Mouse (Mus musculus): Measurements from ENCODE around the gene Nhlrc2. TPM values are rescaled to one million over a fixed set of nuclear protein-coding genes. Genes with fewer than 3 reads are reported as not detected.
"Not testable (repeated sequence)": the region's sequence is repeated elsewhere in the genome, so short reads cannot be mapped to it uniquely, and the experiment has no call there.

Nhlrc2 gene
- 10 to 100 TPM; 16.1 to 19.1 TPM for total RNA-seq (2021)
- long read RNA-seq, experiment 1, full-length matches to known transcripts, result 9 of 16 reads
- long read RNA-seq, experiment 1, partial matches to known transcripts, result 3 of 16 reads
- long read RNA-seq, experiment 1, other reads (novel, unspliced or antisense), result 4 of 16 reads
- long read RNA-seq, experiment 2, full-length matches to known transcripts, result 3 of 9 reads
- long read RNA-seq, experiment 2, partial matches to known transcripts, result 1 of 9 reads
- long read RNA-seq, experiment 2, other reads (novel, unspliced or antisense), result 5 of 9 reads

DNA sequence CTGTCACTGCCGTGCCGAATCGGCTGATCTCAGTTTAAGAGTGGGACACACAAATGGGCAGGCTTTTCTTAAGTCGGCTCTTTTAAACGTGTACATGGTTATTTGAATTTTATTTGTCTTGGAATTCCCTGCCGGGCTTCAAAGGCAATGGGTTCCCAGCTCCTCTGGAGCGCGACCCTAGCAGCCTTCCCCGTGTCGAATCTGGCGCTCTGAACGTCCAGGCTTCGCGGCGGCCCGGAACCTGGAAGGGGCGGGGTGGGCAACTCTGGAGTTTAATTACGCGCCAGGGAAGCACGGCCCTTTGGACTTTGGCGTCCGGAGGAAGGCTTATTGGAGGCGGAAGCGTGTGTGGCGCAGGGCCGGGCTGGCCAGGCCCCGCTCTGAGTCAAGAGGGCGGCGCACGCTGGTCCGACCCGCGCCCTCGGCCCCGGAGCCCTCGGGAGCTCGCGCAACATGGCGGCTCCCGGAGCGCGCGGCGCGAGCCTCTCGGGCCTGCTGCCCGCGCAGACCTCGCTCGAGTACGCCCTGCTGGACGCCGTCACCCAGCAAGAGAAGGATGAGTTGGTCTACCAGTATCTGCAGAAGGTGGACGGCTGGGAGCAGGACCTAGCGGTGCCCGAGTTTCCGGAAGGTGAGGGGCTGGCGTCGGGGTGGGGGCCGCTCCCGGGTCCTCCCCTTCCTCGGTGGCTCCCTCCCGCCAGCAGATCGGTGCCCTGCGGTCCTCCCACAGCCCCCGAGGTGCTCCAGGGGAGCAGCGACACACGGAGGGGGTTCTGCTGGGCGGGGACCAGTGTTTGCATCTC is at the start of gene Nhlrc2:
TSS of gene Nhlrc2 (plus strand) at position 32 of the 803 bp plus-strand sequence.
- DNase-seq, result peak; percentile 91

DNA sequence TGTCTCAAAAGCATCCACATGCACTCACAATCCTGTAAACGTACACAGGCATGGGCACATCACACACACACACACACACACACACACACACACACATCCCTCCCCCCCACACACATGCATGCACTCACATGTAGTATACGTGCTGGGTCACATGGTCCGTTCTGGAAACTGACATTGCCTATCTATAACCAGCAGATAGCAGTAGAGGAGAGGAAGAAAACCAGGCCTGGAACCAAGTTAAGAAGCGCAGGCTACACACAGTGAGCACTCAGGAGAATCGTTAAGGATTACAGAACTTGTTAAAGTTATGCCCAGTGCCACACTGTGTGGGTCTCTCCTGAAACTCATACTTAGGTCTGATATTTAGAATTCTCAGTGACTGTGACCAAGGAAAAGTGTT is 45.0 kb upstream of the Nhlrc2 start:
- not testable (repeated sequence) for DNase-seq

- not testable (repeated sequence) for DNase-seq
These were observed 44.5 kb upstream of the Nhlrc2 start for GRCm38 (mm10) chr19:56503525-56503924.

DNA sequence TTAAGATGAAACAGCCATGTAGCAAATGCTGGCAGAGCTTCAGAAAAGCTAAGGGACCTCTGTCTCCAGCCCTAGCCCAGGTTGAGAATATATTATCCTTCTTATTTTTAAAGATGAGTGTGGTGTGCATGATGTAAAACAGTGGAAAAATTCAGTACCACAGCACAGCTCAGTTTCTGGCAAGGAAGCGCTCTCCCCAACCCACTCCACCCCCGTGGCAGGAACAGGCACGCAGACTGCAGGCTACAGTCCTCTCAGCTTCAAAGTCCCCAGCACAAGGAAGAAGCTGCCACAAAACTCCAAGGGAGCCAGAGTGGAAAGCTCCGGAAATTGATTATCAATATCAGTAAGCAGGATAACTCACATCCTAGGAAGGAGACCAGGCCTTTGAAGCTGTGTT is 36.9 kb upstream of the Nhlrc2 start:
- not testable (repeated sequence) for DNase-seq

DNA sequence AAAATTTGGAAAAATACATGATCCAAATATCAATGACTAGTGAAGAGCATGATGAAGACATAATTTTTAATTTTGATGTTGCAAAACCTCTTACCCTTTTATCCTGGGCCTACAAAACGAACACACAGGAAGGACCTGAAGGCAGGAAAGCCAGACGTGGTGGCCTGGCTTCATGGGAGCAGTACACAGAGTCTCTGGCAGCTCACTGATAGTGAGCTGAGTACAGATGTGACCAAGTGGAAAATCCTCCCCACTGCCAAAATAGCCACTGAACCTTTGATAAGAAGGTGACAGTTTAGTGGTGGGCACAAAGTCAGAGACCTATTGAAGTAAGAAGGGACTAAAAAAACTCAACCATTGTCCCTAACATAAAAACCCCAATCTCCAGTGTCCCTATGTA is 34.5 kb upstream of the Nhlrc2 start:
- not testable (repeated sequence) for DNase-seq

GRCm38 (mm10) chr19:56519408-56519807 is 28.7 kb upstream of the Nhlrc2 start:
- not testable (repeated sequence) for DNase-seq

DNA sequence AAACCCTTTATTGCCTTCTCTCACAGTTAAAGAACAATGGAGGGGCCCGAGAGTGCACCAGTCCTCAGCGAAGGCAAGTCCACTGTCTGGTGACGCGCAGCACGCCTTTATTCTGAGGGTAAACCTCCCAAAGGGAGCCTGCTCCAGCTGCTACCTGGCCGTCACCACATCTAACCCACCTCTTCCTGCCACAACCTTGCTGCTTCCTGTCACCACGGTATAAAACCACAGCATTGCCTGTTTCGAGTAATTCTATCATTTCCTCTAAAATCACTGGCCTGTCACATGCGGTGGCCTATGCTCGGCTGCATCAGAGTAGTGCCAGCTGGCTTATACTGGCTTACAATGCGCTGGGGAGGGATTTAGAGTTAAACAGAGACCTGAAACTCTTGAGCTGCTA is 17.5 kb upstream of the Nhlrc2 start:
- DNase-seq, result not testable (repeated sequence)

DNA sequence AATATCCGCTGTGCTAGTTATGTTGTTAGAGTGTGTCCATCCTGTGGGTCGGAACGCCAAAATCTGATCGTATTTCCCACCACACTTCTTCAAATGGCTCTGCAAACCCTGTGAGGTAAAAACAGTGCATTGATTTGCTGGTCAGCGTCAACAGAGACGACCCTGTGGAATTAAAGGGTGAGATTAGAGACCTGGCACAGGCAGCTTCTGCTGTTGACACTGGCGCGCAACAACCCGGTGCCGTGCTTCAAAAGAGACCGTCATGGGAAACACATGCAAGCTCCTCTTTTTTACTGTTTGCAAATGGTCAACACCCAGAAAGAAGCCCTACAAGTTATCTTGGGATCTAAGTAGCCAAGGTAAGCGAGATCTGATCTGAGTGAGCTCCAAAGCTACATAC is 16.8 kb upstream of the Nhlrc2 start:
- no peak for DNase-seq

GRCm38 (mm10) chr19:56533291-56534071 is 14.6 kb upstream of the Nhlrc2 start:
- no peak for DNase-seq

- no peak for DNase-seq
These were observed 13.7 kb upstream of the Nhlrc2 start for GRCm38 (mm10) chr19:56534337-56534736.

DNA sequence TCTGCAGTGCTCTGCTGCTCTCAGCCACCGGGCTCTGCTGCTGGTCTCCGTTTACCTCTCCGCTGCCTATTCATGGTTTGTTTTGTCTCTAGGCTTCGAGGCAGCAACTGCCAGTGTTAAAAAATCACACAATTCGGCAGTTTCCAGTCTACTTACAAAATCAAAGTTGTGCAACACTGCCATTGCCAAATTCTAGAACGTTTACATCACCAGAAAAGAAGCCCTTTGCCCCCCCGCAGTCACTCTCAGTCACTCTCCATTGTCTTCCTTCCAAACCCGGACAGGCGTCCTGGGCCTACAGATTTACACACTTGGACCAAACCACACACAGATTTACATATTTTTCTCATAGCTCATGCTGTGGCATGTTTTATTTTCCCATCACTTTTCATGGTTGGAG is 13.0 kb upstream of the Nhlrc2 start:
- DNase-seq, result peak; percentile 59

GRCm38 (mm10) chr19:56535765-56536164 is 12.3 kb upstream of the Nhlrc2 start:
- no peak for DNase-seq

- DNase-seq, result no peak
These were observed 4.7 kb upstream of the Nhlrc2 start for GRCm38 (mm10) chr19:56543320-56543719.

- DNase-seq, result no peak
These were observed 3.2 kb upstream of the Nhlrc2 start for GRCm38 (mm10) chr19:56544681-56545388.

- DNase-seq, result no peak
These were observed 2.0 kb upstream of the Nhlrc2 start for GRCm38 (mm10) chr19:56546031-56546430.

DNA sequence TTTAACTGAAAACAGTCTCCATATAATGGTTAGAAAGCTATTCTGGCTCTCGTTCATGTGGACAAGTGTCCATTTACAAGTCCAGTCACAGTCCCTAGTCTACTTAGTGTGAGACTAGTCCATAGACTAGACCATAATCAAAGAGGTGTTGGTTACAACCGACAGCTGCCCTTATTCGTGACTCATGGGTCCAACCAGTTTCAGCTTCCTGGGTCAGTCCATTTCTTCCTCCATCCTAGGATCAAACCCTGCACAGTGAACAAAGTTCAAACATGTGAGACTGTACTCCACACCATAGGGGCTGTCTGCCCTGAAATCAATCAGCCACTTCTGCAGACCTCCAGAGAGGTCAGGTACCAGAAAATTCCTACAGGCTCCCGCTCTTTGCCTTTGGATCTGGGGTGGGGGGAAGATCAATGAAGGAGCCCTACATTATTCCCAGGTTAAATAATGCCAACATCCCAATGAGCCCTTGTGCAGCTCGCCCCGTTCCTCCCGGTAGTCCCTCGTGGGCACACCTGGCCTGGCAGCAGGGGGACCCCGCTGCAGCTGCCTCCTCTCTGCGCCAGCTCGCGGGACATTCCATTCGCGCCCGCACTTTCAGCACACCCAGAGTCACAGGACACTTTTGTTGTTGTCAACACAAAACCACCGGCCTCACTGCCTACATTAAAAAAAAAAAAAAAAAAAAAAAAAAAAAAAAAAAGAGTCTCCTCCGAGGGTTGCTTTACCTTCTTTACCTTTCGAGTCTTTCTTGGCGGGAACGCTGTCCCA is 418 bp upstream of the Nhlrc2 start, which contains the start of gene Dclre1a:
TSS of gene Dclre1a (minus strand) at position 767 of the 774 bp plus-strand sequence.
- peak; percentile 80 for DNase-seq

DNA sequence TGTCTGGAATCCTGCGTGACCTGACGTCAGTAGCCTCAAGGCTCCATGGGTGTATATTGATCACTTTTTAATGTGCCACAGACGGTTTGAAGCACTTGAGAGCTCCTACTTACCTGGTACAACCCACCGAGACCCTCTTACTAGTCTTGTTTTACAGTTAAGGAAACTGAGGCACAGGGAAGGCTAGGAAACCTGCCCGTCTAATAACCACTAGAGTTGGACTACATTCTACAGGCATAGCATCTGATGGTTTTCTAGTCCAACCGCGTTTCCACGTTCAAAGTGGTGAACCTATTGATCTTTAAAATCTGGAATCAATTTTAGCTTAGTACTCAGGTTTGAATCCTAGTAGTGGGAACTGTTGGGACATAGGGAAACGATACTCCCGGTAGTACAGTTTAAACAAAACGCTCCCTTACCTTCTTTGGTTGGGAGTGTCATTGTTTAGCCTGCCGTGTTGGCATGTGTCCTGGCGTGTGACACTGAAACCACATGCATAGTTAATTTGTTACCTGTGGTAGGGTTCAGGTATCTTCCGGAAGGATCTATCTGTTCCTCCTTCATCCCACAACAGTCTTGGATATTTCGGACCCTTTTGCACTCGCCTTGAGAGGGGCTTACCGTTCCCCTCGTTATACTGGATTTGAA is 1.1 kb downstream of the Nhlrc2 start:
- DNase-seq, result no peak

GRCm38 (mm10) chr19:56553177-56553576 is 5.1 kb downstream of the Nhlrc2 start:
- no peak for DNase-seq

GRCm38 (mm10) chr19:56555972-56556371 is 7.9 kb downstream of the Nhlrc2 start:
- peak; percentile 54 for DNase-seq

GRCm38 (mm10) chr19:56562433-56563138 is 14.5 kb downstream of the Nhlrc2 start:
- no peak for DNase-seq
